Mouse (Mus musculus) CD8-positive naive resting alpha-beta T cell, adult 2 months (primary cell): ENCODE measurements around the gene Slc45a1.
A peak's percentile ranks its signal among the peaks of the same experiment; 100 is the strongest.
"Not testable (repeated sequence)": the region's sequence is repeated elsewhere in the genome, so short reads cannot be mapped to it uniquely, and the experiment has no call there.

Experiments used
- DNase-seq, 2 experiments: peaks; one replicate each; pipeline ENCODE4 v3.0.0; 2022; ENCODE audit warnings: low read depth in 2 of 2, low spot score in 2 of 2

Slc45a1 gene

GRCm38 (mm10) chr4:150606449-150607161, 45.4 kb downstream of the Slc45a1 start:
- no peak for DNase-seq

- no peak for DNase-seq
Observed at GRCm38 (mm10) chr4:150605804-150606203, 46.2 kb downstream of the Slc45a1 start.

- no peak for DNase-seq
Observed at GRCm38 (mm10) chr4:150603366-150604061, 48.5 kb downstream of the Slc45a1 start.

- no peak for DNase-seq
Observed at GRCm38 (mm10) chr4:150601489-150601888, 50.5 kb downstream of the Slc45a1 start.

GRCm38 (mm10) chr4:150600503-150600902, 51.5 kb downstream of the Slc45a1 start:
- not testable (repeated sequence) for DNase-seq

GRCm38 (mm10) chr4:150599119-150599992, 52.6 kb downstream of the Slc45a1 start:
- DNase-seq = no peak

- DNase-seq = no peak
Observed at GRCm38 (mm10) chr4:150598686-150599085, 53.3 kb downstream of the Slc45a1 start.

GRCm38 (mm10) chr4:150595991-150596390, 56.0 kb downstream of the Slc45a1 start:
- DNase-seq = no peak

GRCm38 (mm10) chr4:150595071-150595470, 56.9 kb downstream of the Slc45a1 start:
- no peak for DNase-seq

- DNase-seq = no peak
Observed at GRCm38 (mm10) chr4:150594298-150594829, 57.6 kb downstream of the Slc45a1 start.

GRCm38 (mm10) chr4:150593473-150594217, 58.3 kb downstream of the Slc45a1 start:
- no peak for DNase-seq

GRCm38 (mm10) chr4:150592087-150592486, 59.9 kb downstream of the Slc45a1 start:
- no peak for DNase-seq

GRCm38 (mm10) chr4:150591602-150592001, 60.4 kb downstream of the Slc45a1 start:
- no peak for DNase-seq

GRCm38 (mm10) chr4:150590621-150591282, 61.2 kb downstream of the Slc45a1 start:
- no peak for DNase-seq

GRCm38 (mm10) chr4:150588300-150588621, 63.7 kb downstream of the Slc45a1 start:
- no peak for DNase-seq

GRCm38 (mm10) chr4:150587597-150588299, 64.2 kb downstream of the Slc45a1 start:
- no peak for DNase-seq

GRCm38 (mm10) chr4:150586275-150586674, 65.7 kb downstream of the Slc45a1 start:
- DNase-seq = no peak

GRCm38 (mm10) chr4:150585800-150586199, 66.2 kb downstream of the Slc45a1 start:
- no peak for DNase-seq

- DNase-seq = peak; percentile 14 to 37
Observed at GRCm38 (mm10) chr4:150583777-150584135, 68.2 kb downstream of the Slc45a1 start.
